Mouse (Mus musculus): ENCODE measurements around the gene Olfr665.
"Not testable (repeated sequence)": the region's sequence is repeated elsewhere in the genome, so short reads cannot be mapped to it uniquely, and the experiment has no call there.

Gene Olfr665

DNA sequence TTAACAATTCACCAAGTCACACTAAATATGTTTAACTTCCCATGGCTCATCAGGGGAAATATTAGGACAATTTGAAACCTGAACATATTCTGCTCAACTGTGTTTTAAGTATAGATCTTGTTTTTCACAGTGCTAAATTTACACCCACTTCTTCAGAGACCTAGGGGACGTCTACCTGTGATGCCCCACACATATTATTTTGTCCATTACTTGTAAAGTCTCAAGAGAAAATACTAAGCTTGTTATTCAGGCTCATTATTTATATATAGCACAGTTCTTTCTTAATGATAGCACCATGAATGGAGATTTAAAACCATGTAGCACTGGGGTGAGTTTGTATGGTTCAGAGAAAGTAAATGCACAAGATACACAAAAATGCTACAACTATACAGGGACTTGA, at the start of gene Olfr665:
Olfr665 (plus strand) TSS at position 301 of the 400 bp plus-strand sequence.
- DNase-seq (ENCODE audit: low spot score) = no peak

DNA sequence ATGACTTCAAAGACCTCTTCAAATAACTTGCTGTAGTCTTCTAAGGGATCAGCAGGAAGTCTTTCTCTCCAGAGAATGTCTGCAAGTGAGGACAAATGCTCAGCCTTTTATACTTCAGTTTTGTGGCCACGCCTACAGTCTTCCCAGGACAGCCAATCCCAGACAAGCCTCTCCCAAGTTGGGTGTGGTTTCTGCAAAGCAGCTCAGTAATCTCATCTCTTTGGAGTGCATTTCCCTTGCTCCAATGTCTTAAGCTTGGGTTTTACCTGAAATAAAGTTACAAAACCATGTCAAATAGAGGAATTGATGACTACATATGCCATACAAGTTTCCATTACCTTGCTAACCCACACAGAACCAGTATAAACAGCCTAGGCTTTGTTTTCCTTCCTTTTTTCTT, 35.3 kb upstream of the Olfr665 start, which contains the start of gene Usp17lb:
Usp17lb (minus strand) TSS at position 101 of the 400 bp plus-strand sequence.
- DNase-seq (ENCODE audit: low spot score) = no peak

DNA sequence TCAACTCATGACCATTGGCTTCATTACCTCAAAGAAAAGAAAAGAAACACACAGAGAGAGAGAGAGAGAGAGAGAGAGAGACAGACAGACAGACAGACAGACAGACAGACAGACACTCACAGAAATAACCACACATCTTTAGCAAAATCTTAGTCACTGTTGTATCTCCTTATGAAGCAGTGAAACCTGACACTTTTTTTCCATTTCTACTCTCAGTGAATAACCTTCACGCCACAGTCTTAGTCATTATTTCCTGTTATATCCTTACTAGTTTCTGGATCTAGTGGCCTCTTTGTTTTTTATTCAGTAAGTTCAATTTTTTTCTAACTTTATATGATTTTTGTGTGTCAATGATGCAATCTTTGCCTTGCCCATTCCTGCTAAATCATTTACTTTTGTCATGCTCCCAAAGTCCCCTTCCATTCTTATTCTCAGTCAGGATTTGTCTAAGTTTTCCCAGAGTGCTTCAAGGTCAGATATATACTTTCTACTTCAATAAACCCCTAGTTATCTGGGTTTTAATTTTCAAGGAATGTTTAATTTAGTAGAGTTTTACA, 34.0 kb upstream of the Olfr665 start:
- DNase-seq (ENCODE audit: low spot score) = no peak

DNA sequence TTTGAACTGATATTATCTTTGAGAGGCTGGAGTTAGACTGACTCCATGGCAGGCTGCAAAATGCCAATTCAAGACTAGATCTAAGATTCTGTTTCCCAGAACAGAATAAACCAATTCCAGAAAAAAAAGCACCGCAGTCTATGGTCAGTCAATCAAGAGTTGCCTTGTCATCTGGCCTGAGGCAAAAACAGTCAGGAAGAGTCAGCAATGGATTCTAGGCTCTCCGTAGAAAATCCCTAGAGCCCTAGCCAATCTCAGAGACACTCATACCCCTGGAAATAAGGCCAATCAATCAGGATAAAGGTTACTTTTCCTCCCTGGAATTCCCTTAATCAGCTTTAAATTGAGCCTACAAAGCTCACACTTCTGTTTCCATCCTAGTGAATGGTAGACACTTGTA, 26.3 kb upstream of the Olfr665 start:
- DNase-seq (ENCODE audit: low spot score) = not testable (repeated sequence)

DNA sequence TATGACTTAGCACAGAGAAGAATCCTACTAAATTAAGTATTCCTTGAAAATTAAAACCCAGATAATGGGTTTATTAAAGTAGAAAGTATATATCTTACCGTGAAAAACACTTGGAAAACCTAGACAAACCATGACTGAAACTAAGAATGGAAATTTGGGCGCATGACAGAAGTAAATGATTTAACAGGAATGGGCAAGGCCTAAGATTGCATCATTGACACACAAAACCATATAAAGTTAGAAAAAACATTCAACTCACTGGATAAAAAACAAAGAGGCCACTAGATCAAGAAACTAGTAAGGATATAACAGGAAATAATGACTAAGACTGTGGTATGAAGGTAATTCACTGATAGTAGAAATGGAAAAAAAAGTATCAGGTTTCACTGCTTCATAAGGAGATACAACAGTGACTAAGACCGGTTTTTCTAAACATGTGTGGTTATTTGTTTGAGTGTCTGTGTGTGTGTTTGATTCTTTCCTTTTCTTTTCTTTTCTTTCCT, 22.5 kb upstream of the Olfr665 start:
- DNase-seq (ENCODE audit: low spot score) = no peak

DNA sequence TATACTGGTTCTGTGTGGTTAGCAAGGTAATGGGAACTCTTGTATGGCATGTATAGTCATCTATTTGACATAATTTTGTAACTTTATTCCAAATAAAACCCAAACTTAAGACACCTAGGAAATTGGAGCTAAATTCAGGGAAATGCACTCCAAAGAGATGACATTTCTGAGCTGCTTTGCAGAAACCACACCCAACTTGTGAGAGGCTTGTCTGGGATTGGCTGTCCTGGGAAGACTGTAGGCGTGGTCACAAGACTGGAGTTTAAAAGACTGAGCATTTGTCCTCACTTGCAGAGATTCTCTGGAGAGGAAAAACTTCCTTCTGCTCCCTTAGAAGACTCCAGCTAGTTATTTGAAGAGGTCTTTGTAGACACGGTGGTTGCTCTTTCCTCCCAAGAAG, 21.1 kb upstream of the Olfr665 start, which contains the start of gene Usp17la:
Usp17la (plus strand) TSS at position 301 of the 400 bp plus-strand sequence.
- DNase-seq (ENCODE audit: low spot score) = not testable (repeated sequence)

DNA sequence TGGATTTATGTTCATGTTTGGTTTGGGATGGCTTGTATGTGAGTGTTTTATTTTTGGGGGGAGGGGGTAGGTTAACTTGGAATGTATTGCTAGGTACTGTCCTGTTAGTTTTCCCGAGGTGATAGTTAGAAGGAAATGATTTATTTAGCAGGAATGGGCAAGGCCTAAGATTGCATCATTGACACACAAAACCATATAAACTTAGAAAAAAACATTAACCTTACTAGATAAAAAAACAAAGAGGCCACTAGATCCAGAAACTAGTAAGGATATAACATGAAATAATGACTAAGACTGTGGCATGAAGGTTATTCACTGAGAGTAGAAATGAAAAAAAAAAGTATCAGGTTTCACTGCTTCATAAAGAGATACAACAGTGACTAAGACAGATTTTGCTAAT, 20.1 kb upstream of the Olfr665 start:
- DNase-seq (ENCODE audit: low spot score) = no peak

DNA sequence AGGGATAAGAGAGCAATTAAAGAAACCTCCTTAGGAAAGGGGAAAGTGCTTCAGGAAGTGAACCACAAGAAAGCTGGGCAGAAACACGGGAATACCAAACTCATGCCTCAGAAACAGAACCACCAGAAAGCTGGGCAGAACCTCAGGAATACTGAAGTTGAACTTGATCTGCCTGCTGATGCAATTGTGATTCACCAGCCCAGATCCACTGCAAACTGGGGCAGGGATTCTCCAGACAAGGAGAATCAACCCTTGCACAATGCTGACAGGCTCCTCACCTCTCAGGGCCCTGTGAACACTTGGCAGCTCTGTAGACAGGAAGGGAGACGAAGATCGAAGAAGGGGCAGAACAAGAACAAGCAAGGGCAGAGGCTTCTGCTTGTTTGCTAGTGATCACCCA, 16.4 kb upstream of the Olfr665 start:
- DNase-seq (ENCODE audit: low spot score) = no peak

DNA sequence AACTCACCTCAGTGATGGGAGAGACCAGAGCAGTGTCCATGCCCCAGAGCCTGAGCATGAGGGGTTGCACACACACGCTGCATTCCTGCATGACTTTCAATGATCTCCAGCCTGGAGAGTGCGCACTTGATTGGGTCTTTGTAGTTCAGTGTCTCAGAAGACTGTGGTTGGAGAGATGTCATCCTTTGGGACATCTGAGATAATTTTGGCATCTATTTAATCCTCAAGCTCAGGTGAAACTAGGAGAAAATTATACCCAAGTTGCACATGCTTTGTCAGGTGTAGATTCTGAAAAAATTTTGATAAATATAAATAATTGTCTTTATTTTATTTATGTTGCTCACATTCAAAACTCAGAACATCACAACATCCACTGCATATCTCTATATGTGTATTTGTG, 18.0 kb downstream of the Olfr665 start, which contains the start of gene Olfr666:
Olfr666 (minus strand) TSS at position 101 of the 400 bp plus-strand sequence.
- no peak for DNase-seq (ENCODE audit: low spot score)

DNA sequence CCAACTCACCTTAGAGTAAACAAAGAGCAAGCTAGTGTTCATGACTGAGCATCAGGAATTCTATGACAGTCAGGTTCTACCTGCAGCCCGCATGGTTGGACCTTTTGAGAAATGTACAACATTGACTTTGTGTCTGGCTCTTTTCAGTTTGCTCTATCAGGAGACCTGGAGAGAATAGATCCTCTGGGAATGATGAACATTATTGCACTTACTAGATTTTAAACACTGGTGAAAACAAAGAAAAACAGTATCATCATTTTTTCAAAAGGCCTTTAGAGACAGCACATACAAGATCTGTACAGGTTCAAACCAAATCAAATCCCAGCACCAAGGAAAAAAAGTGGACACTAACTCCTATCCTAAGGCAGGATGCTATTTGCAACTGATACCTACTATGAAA, 43.6 kb downstream of the Olfr665 start, which contains the start of gene Olfr667:
Olfr667 (minus strand) TSS at position 101 of the 400 bp plus-strand sequence.
- no peak for DNase-seq (ENCODE audit: low spot score)

DNA sequence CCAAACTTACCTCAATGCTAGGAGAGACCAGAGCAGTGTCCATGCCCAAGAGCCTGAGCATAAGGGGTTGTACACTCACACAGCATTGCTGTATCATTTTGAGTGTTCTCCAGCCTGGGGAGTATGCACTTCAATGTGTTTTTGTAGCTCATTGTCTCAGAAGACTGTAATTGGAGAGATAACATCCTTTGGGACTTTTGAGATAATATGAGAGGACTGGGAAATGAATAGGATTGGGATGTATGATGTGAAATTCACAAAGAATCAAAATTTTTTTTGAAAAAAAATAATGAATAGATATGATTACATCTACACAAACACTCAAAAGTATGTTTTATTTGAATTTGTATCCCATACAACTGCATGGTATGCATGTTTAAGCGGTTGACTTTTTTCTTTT, 50.1 kb downstream of the Olfr665 start, which contains the start of gene Olfr668:
Olfr668 (minus strand) TSS at position 101 of the 400 bp plus-strand sequence.
- no peak for DNase-seq (ENCODE audit: low spot score)

All from MN1 (cell line).